Mouse (Mus musculus): ENCODE results near the gene Lpin3.
A peak's percentile ranks its signal among the peaks of the same experiment; 100 is the strongest.

Lpin3 gene

GRCm38 (mm10) chr2:160880453-160881195, at the start of gene Lpin3:
Lpin3 (plus strand) TSS chr2:160880670.
- DNase-seq (ENCODE audit: low read depth): no peak

GRCm38 (mm10) chr2:160840838-160841237, 39.6 kb upstream of the Lpin3 start:
- DNase-seq (ENCODE audit: low read depth): no peak

- no peak for DNase-seq (ENCODE audit: low read depth)
Observed at GRCm38 (mm10) chr2:160847664-160848063, 32.8 kb upstream of the Lpin3 start.

- DNase-seq (ENCODE audit: low read depth): no peak
Observed at GRCm38 (mm10) chr2:160848186-160848585, 32.3 kb upstream of the Lpin3 start.

- DNase-seq (ENCODE audit: low read depth): no peak
Observed at GRCm38 (mm10) chr2:160849617-160850240, 30.7 kb upstream of the Lpin3 start.

GRCm38 (mm10) chr2:160850360-160850759, 30.1 kb upstream of the Lpin3 start:
- no peak for DNase-seq (ENCODE audit: low read depth)

- no peak for DNase-seq (ENCODE audit: low read depth)
Observed at GRCm38 (mm10) chr2:160854687-160855086, 25.8 kb upstream of the Lpin3 start.

- no peak for DNase-seq (ENCODE audit: low read depth)
Observed at GRCm38 (mm10) chr2:160856359-160857102, 23.9 kb upstream of the Lpin3 start.

GRCm38 (mm10) chr2:160860363-160860762, 20.1 kb upstream of the Lpin3 start:
- no peak for DNase-seq (ENCODE audit: low read depth)

GRCm38 (mm10) chr2:160864112-160864511, 16.4 kb upstream of the Lpin3 start:
- DNase-seq (ENCODE audit: low read depth): no peak

GRCm38 (mm10) chr2:160865266-160865665, 15.2 kb upstream of the Lpin3 start:
- no peak for DNase-seq (ENCODE audit: low read depth)

GRCm38 (mm10) chr2:160869446-160869845, 11.0 kb upstream of the Lpin3 start:
- no peak for DNase-seq (ENCODE audit: low read depth)

GRCm38 (mm10) chr2:160871310-160871709, 9.2 kb upstream of the Lpin3 start:
- no peak for DNase-seq (ENCODE audit: low read depth)

- peak; percentile 80 for DNase-seq (ENCODE audit: low read depth)
Observed at GRCm38 (mm10) chr2:160872395-160872794, 8.1 kb upstream of the Lpin3 start.

- peak; percentile 94 for DNase-seq (ENCODE audit: low read depth)
Observed at GRCm38 (mm10) chr2:160872890-160873382, 7.5 kb upstream of the Lpin3 start, which contains the start of gene Zhx3. Zhx3 (minus strand) TSS chr2:160872998.

GRCm38 (mm10) chr2:160874231-160874877, 6.1 kb upstream of the Lpin3 start:
- no peak for DNase-seq (ENCODE audit: low read depth)

GRCm38 (mm10) chr2:160876115-160876514, 4.4 kb upstream of the Lpin3 start:
- DNase-seq (ENCODE audit: low read depth): peak; percentile 72

GRCm38 (mm10) chr2:160881462-160882101, 1.1 kb downstream of the Lpin3 start:
- no peak for DNase-seq (ENCODE audit: low read depth)

- no peak for DNase-seq (ENCODE audit: low read depth)
Observed at GRCm38 (mm10) chr2:160882436-160882835, 2.0 kb downstream of the Lpin3 start.

- no peak for DNase-seq (ENCODE audit: low read depth)
Observed at GRCm38 (mm10) chr2:160883912-160884311, 3.4 kb downstream of the Lpin3 start.

- DNase-seq (ENCODE audit: low read depth): peak; percentile 77
Observed at GRCm38 (mm10) chr2:160884830-160885229, 4.4 kb downstream of the Lpin3 start.

- no peak for DNase-seq (ENCODE audit: low read depth)
Observed at GRCm38 (mm10) chr2:160886221-160886620, 5.8 kb downstream of the Lpin3 start.
